9 mouse cellular contexts compared by ENCODE assay signal in the genomic region with DNA sequence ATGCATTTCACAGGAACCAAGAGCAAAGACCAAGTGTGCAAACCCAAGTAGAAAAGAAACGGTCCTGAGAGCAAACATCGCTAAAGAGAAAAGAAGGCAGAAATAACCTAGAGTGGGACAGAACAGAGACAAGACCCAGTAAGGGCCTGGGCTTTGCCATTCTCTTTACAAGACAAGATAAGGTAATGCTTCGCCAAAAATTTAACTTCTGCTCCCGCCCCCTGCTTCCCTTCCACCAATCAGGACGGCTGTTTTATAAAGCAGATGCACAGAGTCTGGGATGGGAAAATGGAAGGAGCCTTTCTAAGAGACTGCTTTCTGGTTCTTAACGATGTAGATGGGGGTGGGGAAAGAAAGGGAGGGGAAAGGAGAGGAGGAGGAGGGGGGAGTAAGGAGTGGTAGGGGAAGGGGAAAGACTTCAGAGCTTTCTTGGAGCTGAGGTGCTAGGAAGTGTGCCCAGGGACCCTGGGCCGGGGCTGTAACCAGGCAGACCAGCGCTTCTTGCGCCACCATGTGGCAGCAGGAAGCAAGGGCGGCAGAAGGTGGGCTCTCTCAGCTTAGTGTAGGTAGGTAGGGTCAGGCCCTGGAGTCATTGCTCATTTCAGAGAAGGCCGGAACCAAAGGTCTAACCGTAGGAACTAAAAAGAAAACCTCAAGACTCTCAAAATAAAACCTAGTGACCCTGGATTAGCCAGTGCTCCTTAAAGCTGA.
DNase-seq lines count a peak whose midpoint lies in the region; ATAC-seq and TF ChIP-seq lines count a peak whose summit lies in the region.
"Had no signal": no experiment of that assay in that cellular context is flagged by ENCODE, and none has a peak within 500 bp of the region (broad histone marks: within the 10 kb centered on the region; RNA-seq: fewer than 3 reads in every experiment).

No protein-coding gene starts in this region.

- 0 out of 2 replicates have a peak, but pooled peaks have one; percentile 14 for ATAC-seq in lung, embryonic 14.5 days (ENCODE audit: insufficient read depth)
- no peak for ATAC-seq in embryonic facial prominence, embryonic 11.5 days (replicated peaks; ENCODE audit: insufficient number of reproducible peaks, low FRiP score, low TSS enrichment, low read depth)
- ATAC-seq in stomach, postnatal 0 days (ENCODE audit: low FRiP score, low TSS enrichment), result no peak

- no peaks in the 10 kb centered on the region; the same call in 1 of the 2 replicates for H3K27me3 ChIP-seq in lung, embryonic 14.5 days (ENCODE audit: insufficient read depth, low read length)
- H3K27me3 ChIP-seq in embryonic facial prominence, embryonic 11.5 days (ENCODE audit: control insufficient read depth, insufficient read depth, low read length), result no peaks in the 10 kb centered on the region
- no peaks in the 10 kb centered on the region for H3K27me3 ChIP-seq in stomach, postnatal 0 days (ENCODE audit: control insufficient read depth, insufficient read depth, low read length)

- no peak overlapping the region for H3K4me2 ChIP-seq in lung, embryonic 14.5 days
- no peak overlapping the region for H3K4me2 ChIP-seq in embryonic facial prominence, embryonic 11.5 days (ENCODE audit: low read depth, low read length)
- H3K4me2 ChIP-seq in stomach, postnatal 0 days (replicated peaks; ENCODE audit: low read depth), result no peak overlapping the region

- H3K27ac ChIP-seq in lung, embryonic 14.5 days (ENCODE audit: low read depth), result no peak overlapping the region
- no peak overlapping the region for H3K27ac ChIP-seq in embryonic facial prominence, embryonic 11.5 days (replicated peaks; ENCODE audit: low read depth, low read length)
- H3K27ac ChIP-seq in stomach, postnatal 0 days (replicated peaks), result no peak overlapping the region

- H3K4me3 ChIP-seq in lung, embryonic 14.5 days (ENCODE audit: low read depth, low read length), result no peak overlapping the region
- H3K4me3 ChIP-seq in embryonic facial prominence, embryonic 11.5 days (ENCODE audit: low read depth, low read length), result no peak overlapping the region
- H3K4me3 ChIP-seq in stomach, postnatal 0 days (ENCODE audit: low read depth, low read length), result no peak overlapping the region

- 47% methylated on average over 12 of the region's 12 CpGs for WGBS in lung, embryonic 14.5 days
- 46% methylated on average over 12 of the region's 12 CpGs for WGBS in embryonic facial prominence, embryonic 11.5 days
- WGBS in stomach, postnatal 0 days, result 46% methylated on average over 12 of the region's 12 CpGs

- no peaks in the 10 kb centered on the region for H3K36me3 ChIP-seq in lung, embryonic 14.5 days (ENCODE audit: insufficient read depth)
- H3K36me3 ChIP-seq in embryonic facial prominence, embryonic 11.5 days (replicated peaks; ENCODE audit: control insufficient read depth, insufficient read depth, low read depth, low read length), result no peaks in the 10 kb centered on the region
- no peaks in the 10 kb centered on the region for H3K36me3 ChIP-seq in stomach, postnatal 0 days (ENCODE audit: control insufficient read depth, insufficient read depth, low read length)

- H3K4me1 ChIP-seq in lung, embryonic 14.5 days (ENCODE audit: insufficient read depth), result no peaks in the 10 kb centered on the region
- H3K4me1 ChIP-seq in embryonic facial prominence, embryonic 11.5 days (ENCODE audit: control insufficient read depth, insufficient read depth, low read length), result no peaks in the 10 kb centered on the region; the same call in 1 of the 2 replicates
- no peaks in the 10 kb centered on the region for H3K4me1 ChIP-seq in stomach, postnatal 0 days (replicated peaks; ENCODE audit: control insufficient read depth, insufficient read depth)

- no peak overlapping the region for H3K9ac ChIP-seq in lung, embryonic 14.5 days
- H3K9ac ChIP-seq in embryonic facial prominence, embryonic 11.5 days (replicated peaks; ENCODE audit: low read length), result no peak overlapping the region
- no peak overlapping the region for H3K9ac ChIP-seq in stomach, postnatal 0 days (ENCODE audit: low read length)

- peak; percentile 54 for TF ChIP-seq CTCF in lung, embryonic 14.5 days (IDR thresholded peaks at IDR 0.05; ENCODE audit: low read depth)
- peak; percentile 58 for TF ChIP-seq CTCF in stomach, postnatal 0 days (IDR thresholded peaks at IDR 0.05; ENCODE audit: low read depth)

- no peaks in the 10 kb centered on the region for H3K9me3 ChIP-seq in lung, embryonic 14.5 days (ENCODE audit: low read depth, low read length)
- H3K9me3 ChIP-seq in embryonic facial prominence, embryonic 11.5 days (replicated peaks; ENCODE audit: control insufficient read depth, low read length), result no peaks in the 10 kb centered on the region
- no peaks in the 10 kb centered on the region for H3K9me3 ChIP-seq in stomach, postnatal 0 days (ENCODE audit: control insufficient read depth, low read length)

- peak; percentile 33 for DNase-seq in lung, embryonic 14.5 days
- DNase-seq in lung, postnatal 36 days, result no peak
- peak; percentile 49 for DNase-seq in WW6 (ENCODE audit: low read depth, low spot score)
- DNase-seq in embryonic facial prominence, embryonic 11.5 days (ENCODE audit: low spot score), result peak; percentile 30
- DNase-seq in stomach, postnatal 0 days (ENCODE audit: low spot score), result no peak
- no peak for DNase-seq in urinary bladder, postnatal 4 days (ENCODE audit: low spot score in 2 of 2)
- no peak for DNase-seq in cerebellum, postnatal 10 days
- DNase-seq: kidney, postnatal 25 days; lung, postnatal 4 days had no signal

- TF ChIP-seq EP300 in stomach, postnatal 0 days (optimal IDR thresholded peaks at IDR 0.05), result no peak

Comparison
In these comparisons a context has a peak if more than half of its experiments do, and no peak if none do; other contexts are left out.
1. DNase-seq: peak in lung, embryonic 14.5 days (single experiment), WW6 (single experiment) and embryonic facial prominence, embryonic 11.5 days (single experiment); none in lung, postnatal 36 days (single experiment), stomach, postnatal 0 days (single experiment), urinary bladder, postnatal 4 days (0 of 2) and cerebellum, postnatal 10 days (0 of 2).